Mouse (Mus musculus) gastrocnemius, postnatal 25 days (tissue): ENCODE data around the gene Ftsj3. TPM values are rescaled to one million over a fixed set of nuclear protein-coding genes. Genes with fewer than 3 reads are reported as not detected.
"Not testable (repeated sequence)": the region's sequence is repeated elsewhere in the genome, so short reads cannot be mapped to it uniquely, and the experiment has no call there.

Experiments used
- DNase-seq: peaks from one replicate; pipeline ENCODE4 v3.0.0; 2022
- total RNA-seq, 2 experiments: library from RNA; stranded (reverse); gene quantifications; 1 replicate in 1 of 2; 2 replicates in 1 of 2; pipeline ENCODE4 v1.2.3; 2021

The Ftsj3 gene
- total RNA-seq, 2 experiments from 2014 or later, result 19.4 to 21.9 TPM

GRCm38 (mm10) chr11:106268326-106269059 lies 12.6 kb upstream of the Ftsj3 start:
- peak; percentile 96 for DNase-seq

DNA sequence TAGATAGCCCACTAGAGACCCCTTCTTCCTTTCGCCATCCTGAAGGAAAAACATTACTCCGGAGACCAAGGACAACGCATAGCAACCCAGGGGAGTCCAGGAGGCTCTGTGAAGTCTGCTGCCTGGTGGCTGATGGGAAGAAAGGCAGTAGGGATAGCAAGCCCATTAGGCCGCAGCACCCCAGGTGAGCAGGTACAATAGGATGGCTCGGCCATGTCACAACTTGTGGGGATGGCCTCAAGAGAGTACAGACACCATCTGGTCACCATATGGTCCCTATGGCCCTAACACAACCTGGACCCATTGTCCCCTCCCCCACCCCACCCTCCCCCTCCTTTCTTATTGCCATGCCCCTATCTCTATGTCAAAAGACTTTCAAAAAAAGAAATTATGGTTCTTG lies 12.0 kb upstream of the Ftsj3 start:
- no peak for DNase-seq

- peak; percentile 65 for DNase-seq
These were observed 11.5 kb upstream of the Ftsj3 start for GRCm38 (mm10) chr11:106267311-106267852.

DNA sequence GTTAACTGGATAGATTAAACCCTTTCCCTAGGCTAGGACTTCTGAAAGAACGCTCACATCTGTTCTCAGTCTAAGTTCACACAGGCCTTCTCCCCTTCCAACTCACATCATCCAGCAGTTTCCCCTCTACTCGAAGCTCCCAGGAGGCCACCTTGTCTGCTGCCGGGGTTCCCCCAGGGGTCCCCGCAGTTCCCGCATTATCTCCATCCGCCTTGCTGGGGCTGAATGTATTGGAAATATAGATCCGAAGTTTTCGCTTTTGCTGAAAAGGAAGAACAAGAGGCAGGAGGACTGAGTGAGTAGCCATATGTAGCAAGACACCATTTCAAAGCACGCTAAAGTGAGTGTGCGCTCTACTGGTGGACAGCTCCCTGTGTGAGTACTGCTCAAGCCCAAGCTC lies 10.6 kb upstream of the Ftsj3 start:
- no peak for DNase-seq

DNA sequence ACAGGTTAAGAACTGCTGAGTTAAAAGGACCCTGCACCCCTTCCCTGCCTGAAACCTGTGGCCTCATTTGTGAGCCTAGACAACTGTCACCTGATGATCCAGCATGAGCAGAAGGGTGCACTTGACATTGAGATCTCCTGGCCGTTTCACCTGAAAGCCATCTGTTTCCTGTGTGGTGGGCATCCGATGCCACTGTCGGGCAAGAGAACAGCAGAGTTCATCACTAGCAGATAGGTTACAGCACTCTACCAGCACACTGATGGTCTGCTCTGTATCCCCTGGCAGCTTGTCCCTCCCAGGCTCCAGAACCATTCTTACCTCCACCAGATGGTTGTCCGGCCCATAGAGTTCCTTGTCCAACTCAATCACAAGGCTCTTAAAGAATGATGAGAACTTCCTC lies 9.7 kb upstream of the Ftsj3 start:
- no peak for DNase-seq

DNA sequence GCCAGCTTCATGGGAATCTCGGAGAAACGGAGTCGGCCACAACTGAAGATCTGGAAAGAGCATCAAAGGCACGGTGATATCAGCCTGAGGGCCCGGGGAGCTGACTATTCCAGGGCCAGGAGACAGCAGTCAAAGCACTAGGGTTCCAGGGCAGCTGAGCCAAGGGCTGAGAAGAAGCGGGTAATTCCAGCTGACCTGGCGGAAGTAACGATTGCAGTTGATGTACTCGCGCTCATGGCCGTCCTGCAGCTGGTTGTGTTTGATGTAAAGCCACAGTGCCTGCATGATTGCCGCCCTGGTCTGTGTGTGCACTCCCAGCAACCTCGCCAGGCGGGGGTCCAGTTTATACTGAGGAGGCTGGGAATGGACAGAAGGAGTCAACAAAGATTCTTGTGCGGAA lies 9.1 kb upstream of the Ftsj3 start:
- DNase-seq, result no peak

GRCm38 (mm10) chr11:106263963-106264362 lies 8.1 kb upstream of the Ftsj3 start:
- DNase-seq, result no peak

DNA sequence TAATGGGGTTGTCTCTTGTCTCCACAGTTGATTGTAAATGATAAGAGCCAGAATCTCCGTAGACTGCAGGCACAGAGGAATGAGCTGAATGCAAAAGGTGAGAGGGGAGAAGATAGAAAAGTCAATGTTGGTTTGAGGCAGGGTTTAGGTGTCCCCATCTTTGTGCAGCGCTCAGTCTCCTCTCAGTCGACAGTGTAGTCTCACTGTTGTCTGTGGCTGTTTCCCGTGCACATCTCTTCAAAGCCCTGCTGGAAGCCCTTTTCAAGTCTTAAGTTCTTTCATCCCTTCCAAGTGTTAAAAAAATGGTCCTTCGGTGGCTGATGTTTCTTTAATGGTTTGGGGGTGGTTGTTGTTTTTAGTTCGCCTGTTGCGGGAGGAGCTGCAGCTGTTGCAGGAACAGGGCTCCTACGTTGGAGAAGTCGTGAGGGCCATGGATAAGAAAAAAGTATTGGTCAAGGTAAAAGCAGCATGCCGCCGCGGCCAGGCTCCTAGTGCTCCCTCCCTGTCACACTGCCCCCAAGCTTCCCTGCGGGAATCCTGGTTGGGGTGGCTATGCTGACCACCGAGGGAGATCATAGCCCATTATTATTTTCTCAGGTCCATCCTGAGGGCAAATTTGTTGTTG lies 5.1 kb upstream of the Ftsj3 start:
- peak; percentile 3 for DNase-seq

- no peak for DNase-seq
These were observed 896 bp upstream of the Ftsj3 start for GRCm38 (mm10) chr11:106256775-106257174.

DNA sequence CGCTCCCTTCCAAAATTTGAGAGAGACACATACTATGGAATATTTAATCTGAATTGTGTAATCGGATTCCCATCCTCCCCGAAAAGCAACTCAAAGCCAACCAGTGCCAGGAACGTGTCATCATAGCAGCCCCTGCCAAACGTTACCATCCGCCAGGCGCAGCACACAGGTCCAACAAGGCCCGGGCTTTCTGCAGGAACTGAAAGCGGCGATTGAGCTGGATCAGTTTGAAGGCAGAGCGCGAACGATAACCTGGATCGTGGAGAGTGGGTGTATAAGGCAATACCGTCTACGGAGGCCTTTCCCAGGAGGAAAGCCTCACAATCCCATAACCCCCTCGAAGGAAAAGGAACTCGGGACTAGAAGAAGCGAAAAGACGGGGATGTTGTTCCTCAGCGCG lies 705 bp downstream of the Ftsj3 start:
- DNase-seq, result no peak

DNA sequence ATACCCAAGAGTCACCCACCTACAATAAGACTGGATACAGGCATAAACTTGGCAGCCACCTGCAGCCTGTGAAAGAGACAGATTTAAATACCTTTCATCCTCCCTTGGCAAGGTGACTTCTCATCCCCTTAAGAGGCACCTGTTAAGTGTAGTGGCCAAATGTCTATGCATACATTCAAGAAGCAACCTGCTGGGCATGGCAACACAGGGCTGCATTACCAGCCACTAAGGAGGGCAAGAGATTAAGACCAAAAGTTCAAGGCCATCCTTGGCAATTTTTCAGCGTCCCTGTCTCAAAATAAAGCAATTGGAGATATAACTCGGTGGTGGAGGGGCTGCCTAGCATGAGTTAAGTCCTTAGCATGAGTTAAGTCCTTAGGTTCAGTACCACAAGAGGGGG lies 1.1 kb downstream of the Ftsj3 start:
- no peak for DNase-seq

- no peak for DNase-seq
These were observed 6.6 kb downstream of the Ftsj3 start for GRCm38 (mm10) chr11:106249326-106249725.

GRCm38 (mm10) chr11:106246834-106247233 lies 9.0 kb downstream of the Ftsj3 start:
- DNase-seq, result no peak

DNA sequence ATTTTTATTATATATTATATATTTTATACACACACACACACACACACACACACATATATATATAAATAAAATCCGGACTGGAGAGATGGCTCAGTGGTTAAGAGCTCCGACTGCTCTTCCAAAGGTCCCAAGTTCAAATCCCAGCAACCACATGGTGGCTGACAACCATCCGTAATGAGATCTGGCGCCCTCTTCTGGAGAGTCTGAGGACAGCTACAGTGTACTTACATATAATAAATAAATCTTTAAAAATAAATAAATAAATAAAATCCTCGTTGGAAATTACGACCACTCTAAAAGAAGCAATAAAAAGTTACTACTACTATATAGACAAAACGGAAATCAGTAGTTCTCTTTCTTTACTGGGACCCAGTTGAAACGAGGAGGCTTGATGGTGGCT lies 21.9 kb downstream of the Ftsj3 start:
- not testable (repeated sequence) for DNase-seq

DNA sequence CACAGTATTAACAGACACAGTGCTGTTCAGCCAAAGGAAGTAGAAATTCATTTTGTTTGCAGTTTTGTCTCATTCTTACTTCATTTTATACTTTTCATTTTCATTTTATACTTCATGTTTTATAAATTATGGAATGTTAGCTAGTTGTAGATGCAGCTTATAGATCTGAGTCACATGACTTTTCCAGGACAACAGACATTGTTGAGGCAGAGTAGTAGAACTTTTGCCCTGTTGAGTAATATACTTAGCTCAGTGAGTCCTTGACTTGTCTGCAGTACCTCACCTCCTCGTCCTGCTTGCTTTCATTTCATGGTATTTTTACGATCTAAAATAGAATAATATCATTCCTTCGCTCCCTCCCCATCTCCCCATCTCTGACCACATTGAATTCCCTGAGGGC lies 35.3 kb downstream of the Ftsj3 start:
- DNase-seq, result no peak

DNA sequence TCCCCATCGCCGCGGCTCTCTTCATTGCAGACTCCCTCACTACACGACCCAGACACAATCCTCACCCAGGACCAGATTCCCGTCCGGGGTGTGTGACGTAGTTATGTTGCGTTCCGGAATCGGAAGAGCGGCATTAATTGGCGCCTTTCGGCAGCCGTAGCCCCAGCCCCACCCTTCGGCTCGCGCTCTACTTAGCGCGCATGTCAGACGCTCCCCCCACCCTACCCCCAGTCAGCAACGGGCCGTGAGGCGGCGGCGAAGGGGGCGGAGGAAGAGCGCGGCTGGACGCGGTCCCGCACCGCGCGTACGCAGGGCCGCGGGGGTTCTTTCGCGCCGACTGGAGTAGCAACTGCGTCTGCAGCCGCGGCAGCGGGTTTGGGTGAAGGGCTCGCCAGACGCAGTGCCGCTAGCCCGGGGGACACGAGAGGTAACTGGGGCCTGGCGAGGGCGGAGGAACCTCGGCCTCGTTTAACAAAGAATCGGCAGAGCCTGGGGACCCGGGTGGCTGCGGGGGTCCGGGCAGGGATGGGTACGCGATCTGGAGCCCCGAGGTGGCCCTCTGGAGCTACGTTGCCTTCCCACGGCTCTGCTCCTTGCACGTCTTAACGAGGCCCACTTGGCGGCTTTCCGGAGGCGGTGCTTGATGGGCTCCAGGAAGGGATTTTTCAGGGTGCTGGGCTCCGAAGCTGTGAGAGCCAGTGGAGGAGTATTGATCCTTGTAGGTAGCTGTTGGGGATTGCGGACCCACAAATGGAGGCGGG lies 39.0 kb downstream of the Ftsj3 start, which contains the start of gene Ddx42:
Ddx42 (plus strand) TSS at position 197 of the 761 bp plus-strand sequence.
- DNase-seq, result peak; percentile 93

DNA sequence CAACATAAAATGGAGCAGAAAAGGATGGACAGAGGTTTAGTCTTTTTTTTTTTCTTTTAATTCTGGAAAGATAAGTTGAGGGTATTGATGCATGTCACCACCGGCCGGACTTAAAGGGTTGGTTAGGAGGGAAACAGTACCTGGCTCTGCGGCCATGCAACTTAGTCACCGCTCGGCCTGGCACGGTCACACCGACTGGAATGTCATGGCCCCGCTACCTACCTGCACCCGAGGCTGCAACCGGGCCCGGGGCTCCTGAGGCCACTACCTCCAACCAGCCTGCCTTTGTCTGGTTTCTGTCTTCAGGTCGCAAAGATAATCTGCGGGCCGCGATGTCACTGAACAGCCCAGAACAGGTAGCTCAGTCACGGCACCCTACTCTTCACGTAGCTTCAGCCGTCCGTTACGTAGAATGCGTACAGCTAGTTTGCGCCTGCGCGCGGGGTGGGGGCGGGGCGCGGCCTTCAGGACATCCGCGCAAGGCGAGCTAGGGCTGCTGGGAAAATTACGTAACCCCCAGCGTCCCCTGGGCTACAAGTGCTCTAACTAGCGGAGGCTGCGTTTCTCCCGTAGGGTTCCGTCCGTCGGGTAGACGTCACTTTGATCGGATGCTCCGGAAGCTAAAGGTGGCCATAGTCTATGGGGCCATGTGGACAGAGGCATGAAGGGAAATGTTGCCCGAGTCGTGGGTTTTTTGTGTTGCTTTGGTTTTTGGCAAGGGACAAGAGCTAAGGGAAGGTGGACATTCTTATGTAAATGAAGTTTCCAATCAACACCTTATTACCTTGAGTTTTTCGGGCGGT lies 39.8 kb downstream of the Ftsj3 start, which contains the start of gene Ccdc47:
Ccdc47 (minus strand) TSS at position 418 of the 803 bp plus-strand sequence.
- DNase-seq, result peak; percentile 97

GRCm38 (mm10) chr11:106215450-106215859 lies 40.4 kb downstream of the Ftsj3 start:
- no peak for DNase-seq

DNA sequence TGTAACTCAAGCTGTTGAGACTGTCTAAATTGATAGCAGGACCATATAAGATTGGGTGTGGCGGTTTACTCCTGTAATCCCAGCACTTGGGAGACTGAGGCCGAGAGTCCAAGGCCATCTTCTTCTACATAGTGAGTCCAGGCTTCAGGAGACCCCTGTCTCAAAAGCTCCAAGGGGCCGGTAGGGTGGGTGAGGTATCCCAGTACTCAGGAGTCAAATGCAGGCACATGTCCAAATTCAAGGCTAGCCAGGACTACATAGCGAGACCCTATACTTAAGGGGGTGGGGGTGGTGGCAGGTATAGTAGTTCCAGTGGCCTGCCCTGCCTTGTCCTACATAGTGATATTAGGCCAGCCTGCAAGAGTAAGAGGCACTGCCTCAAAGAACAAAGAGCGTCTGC lies 41.0 kb downstream of the Ftsj3 start:
- no peak for DNase-seq

DNA sequence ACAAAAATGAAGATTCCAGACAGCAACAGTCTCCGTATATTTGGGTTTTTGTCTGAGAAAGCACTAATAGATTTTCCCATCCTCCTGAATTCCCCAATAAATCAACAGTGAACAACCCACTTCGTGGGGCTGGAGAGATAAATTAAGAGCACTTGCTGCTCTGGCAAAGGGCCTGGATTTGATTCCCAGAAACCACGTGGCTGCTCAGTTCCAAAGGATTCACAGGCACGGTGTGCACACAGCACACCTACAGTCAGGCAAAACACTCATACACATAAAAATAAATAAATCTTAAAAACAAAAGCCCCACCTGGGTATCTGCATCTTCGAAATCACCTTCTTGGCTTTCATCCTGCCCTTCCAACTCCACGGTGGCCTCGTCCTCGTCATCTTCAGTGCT lies 43.1 kb downstream of the Ftsj3 start:
- no peak for DNase-seq

DNA sequence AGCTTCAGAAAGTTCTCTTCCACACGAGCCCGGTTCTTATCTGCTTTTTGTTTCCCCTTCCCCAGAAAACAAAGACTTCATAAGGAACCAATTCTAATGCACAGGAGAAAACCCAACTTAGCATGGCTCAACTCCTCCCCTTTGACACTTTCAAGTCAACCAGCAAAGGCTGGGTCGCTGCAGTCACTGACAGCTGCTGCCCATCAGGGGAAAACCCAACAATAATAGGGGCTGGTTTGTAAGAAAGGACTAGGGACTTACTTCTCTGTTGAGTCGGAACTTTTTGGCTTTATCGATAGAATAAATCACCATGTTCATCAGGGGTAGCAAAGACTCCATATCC lies 53.8 kb downstream of the Ftsj3 start, which contains the start of gene Strada:
Strada (minus strand) TSS at position 46 of the 343 bp plus-strand sequence.
- DNase-seq, result no peak
